Mouse (Mus musculus): ENCODE measurements around the gene Osbp2. TPM values are rescaled to one million over a fixed set of nuclear protein-coding genes. Genes with fewer than 3 reads are reported as not detected.

Gene Osbp2
- total RNA-seq, 2 experiments from 2014 or later, result 1.1 to 1.3 TPM

DNA sequence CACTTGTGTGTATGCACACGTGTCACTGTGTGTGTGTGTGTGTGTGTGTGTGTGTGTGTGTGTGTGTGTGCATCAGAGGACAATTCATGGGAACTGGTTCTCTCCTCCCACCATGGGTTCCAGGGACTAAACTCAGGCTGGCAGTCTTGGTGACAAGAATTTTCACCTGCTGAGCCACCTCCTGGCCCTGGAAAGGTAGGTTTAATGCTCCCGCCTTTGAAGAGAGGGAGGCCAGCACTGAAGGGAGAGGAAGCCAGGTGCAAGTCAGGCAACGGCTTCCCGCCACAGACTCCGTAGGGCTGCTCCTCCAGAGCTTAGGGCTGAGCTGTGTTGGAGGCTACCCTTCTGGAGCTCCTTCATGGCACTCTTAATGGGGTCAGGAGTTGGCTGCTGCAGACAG lies 104.3 kb downstream of the Osbp2 start:
- DNase-seq (ENCODE audit: low spot score), result no peak

- peak; percentile 23 for DNase-seq (ENCODE audit: low spot score)
Measured at GRCm38 (mm10) chr11:3755341-3755740, 108.4 kb downstream of the Osbp2 start.

DNA sequence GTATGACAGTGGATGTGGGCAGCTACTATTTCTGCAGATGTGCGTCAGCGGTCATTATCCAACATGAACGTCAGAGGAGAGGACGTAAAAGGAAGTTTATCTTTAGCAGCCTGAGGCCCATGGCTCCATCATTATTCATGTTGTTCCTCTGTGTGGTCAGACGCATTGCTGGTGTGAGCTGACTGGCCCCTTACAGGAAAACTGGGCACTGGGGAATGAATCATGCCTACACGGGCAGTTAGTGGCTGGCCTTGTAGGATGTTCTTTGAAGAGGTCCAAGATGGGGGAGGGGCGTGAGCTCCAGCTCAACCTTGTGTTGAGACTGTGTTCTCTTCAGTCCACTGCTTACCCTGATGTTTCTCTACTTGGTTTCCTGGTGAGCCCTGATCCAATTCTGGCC lies 109.0 kb downstream of the Osbp2 start:
- no peak for DNase-seq (ENCODE audit: low spot score)

DNA sequence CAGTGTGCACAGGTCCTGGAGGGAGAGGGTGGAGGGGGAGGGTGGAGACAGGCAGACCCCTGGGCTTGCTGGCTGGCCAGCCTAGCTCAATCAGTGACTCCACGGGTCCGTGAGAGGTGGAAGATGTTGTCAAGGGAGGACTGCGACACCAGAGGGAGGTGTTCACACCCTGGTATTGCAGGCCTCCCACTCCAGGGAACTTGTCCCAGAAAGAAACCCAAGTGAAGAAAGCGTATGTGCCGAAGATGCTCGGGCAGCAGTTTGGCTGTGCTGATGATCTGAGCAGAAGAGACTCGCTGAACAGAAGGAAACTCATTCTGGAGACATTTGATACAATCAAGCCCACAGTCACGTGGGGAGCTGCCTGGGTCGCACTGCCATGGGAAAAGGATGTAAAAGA lies 109.8 kb downstream of the Osbp2 start:
- DNase-seq (ENCODE audit: low spot score), result no peak

GRCm38 (mm10) chr11:3752766-3753165 lies 110.9 kb downstream of the Osbp2 start:
- no peak for DNase-seq (ENCODE audit: low spot score)

- DNase-seq (ENCODE audit: low spot score), result no peak
Measured at GRCm38 (mm10) chr11:3749831-3750230, 113.9 kb downstream of the Osbp2 start.

- no peak for DNase-seq (ENCODE audit: low spot score)
Measured at GRCm38 (mm10) chr11:3742449-3742848, 121.3 kb downstream of the Osbp2 start.

DNA sequence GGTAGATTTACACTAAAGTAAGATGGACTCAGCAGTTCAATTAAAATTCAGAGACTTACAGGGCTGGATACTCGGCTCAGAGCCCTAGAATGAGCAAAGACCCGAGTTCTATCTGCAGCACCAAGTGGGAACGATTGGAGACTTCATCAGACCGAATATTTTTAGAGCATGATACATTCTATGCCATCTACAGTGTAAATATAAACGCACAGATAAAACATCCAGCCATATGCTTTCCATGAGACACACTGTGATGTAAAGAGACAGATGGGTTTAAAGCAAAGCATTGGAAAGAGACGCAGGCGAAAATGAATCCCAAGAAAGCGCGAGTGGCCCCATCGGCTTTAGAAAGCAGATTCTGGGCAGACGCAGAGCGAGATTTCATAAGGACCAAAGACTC lies 122.5 kb downstream of the Osbp2 start:
- DNase-seq (ENCODE audit: low spot score), result no peak

DNA sequence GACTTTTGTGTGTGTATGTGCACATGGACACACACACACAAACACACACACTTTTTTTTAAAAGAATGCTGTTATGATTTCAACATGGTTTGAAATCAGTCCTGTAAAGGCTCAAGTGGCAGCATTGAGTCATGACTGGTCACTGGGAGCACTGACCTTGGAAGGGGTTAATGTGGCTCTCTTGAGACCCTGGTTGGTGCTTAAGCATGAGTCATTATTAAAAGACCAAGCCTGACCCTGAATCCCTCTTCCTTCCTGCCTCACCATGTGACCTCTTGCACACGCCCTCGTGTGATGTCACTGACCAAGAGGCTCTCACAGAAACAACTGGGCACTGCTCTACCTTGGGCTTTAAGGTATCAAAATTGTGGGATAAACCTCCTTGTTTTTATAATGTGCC lies 124.9 kb downstream of the Osbp2 start:
- no peak for DNase-seq (ENCODE audit: low spot score)

- no peak for DNase-seq (ENCODE audit: low spot score)
Measured at GRCm38 (mm10) chr11:3735715-3736114, 128.0 kb downstream of the Osbp2 start.

DNA sequence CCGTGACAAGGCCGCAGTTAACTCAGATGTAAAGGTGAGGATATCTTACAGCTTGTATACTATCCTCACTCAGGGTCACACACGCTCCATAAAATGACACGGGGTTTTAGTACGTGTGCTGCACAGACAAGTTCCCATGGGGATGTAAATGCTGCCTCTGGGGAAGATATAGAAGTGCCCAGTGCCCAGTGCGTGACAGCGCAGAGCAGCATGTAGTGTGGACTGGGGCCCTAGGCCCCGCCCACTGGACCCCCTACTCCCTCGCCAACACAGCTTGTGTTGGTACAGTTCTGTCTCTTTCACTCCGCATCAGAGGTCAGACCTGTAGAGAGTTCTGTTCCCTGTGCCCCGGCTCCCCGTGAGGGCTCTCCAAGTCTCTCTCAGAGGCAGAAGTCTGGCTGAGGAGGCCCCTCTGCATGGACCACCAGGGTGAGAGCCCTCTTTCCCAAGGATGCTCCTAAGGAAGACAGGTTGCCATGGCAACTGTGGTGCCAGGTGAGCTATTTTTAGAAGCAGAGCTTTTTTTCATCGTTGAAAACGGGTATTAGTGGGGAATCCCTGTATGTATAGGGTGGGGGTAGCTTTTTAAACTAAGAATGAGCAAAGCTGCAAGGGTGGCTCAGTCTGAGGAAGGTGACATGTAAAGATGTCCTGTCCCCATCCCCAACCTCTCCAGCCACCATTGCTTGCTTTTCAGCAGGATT lies 129.6 kb downstream of the Osbp2 start:
- no peak for DNase-seq (ENCODE audit: low spot score)

GRCm38 (mm10) chr11:3731469-3731868 lies 132.2 kb downstream of the Osbp2 start:
- no peak for DNase-seq (ENCODE audit: low spot score)

DNA sequence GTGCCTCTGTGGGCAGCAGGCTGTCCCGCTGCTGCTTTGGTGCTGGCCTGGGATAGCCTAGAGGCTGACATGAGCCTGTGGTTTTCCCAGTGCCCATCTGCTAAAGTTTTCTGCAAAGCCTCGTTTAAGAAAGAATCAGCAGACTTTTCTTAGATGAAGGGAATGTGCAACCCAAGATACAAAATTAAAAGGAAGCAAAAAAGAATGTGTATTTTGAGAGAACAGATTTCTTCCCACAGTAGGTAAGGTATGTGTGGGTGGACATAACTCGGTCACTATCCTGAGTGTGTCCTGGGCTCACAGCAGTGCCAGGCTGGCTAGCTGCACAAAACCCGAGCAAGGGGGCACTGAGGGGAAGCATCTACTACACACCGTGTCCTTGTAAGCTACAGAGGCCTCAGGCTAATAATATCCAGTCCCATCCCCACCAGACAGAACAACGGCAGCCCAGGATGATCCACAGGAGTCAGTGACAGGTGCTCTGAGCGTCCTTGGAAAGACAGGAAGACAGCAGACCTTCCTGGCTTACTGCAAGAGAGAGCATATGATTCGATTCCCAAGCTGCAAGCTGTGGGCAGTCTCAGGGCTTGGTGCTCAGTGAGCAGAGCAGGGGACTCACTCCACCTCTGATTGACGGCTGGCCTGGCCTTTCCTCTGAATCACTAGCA lies 136.1 kb downstream of the Osbp2 start:
- DNase-seq (ENCODE audit: low spot score), result no peak

GRCm38 (mm10) chr11:3725331-3726054 lies 138.2 kb downstream of the Osbp2 start:
- no peak for DNase-seq (ENCODE audit: low spot score)

GRCm38 (mm10) chr11:3724726-3725125 lies 139.0 kb downstream of the Osbp2 start:
- DNase-seq (ENCODE audit: low spot score), result no peak

GRCm38 (mm10) chr11:3723910-3724309 lies 139.8 kb downstream of the Osbp2 start:
- no peak for DNase-seq (ENCODE audit: low spot score)

DNA sequence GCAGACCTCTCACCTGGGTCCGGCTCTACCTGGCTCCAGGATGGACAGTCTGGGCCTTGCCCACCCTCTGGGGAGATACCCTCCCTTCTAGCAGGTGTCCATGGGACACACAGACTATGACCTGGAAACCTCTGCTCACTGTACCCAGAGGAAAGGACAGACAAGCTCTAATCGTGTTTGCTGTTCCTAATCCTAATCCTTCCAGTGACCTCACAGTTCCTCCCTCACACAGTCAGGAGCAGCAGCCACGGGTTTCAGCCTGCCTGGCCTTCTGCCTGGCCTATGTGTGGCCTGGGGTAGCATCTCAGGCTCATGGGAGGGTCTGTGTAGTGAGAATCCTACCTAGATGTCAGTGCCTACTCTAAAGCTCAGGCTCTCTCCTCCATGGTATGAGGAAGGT lies 140.8 kb downstream of the Osbp2 start:
- DNase-seq (ENCODE audit: low spot score), result no peak

DNA sequence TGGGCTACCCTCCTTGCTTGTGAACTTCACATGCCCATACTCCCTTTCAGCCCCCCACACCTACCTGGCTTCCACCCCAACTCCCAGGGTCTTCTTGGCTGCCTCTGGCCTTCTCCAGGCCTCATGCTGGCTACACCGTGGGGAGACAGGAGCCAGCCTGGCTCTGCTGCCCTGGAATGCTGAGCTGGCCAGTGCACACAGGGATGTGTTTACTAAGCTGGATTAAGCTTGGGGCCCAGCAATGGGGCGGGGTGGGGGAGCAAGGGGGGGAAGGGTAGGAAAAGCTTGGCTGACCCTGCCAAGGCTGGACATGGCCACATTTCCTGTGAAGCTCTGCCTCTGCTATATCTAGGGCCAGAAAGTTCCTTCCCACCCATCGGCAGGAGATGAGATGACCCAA lies 141.7 kb downstream of the Osbp2 start:
- DNase-seq (ENCODE audit: low spot score), result no peak

GRCm38 (mm10) chr11:3716662-3717061 lies 147.0 kb downstream of the Osbp2 start:
- no peak for DNase-seq (ENCODE audit: low spot score)

DNA sequence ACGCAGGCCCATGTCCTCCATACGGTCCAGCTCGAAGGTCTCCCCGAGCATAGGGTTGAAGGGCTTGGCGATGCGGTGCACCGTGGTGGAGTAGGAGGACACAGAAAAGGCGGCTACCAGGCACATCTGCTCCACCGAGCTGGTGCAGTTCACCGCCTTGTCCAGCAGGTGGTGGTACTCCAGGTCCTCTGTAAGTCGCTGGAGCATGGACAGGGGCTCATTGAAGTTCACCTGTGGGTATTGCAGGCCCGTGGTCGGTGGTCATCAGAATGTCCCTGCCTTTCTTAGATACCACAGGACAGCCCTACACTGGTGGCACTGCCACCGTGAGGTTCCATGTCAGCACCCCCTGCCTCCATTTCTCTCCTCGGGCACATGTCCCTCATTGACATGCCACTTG lies 149.2 kb downstream of the Osbp2 start:
- DNase-seq (ENCODE audit: low spot score), result peak; percentile 49

GRCm38 (mm10) chr11:3710203-3710602 lies 153.5 kb downstream of the Osbp2 start:
- no peak for DNase-seq (ENCODE audit: low spot score)

GRCm38 (mm10) chr11:3707057-3707456 lies 156.6 kb downstream of the Osbp2 start:
- DNase-seq (ENCODE audit: low spot score), result no peak

DNA sequence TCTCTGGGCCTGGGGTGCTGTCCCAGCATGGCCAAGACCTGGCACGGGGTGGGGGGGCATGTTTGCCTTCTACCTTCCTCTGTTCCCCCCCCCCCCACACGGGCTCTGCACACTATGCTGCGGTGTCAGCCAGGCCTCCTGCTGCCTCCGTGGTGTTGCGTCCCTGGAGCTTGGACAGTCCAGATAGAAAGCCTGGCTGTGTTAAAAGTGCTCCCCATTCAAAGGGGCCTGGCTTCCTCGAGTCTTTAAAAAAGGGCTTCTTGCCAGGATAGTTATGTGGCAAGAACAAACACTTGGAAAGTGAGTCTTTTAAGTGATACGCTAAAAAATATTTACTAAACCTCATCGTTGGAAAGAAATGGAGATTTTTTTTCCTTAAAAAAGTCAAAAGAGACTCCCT lies 159.3 kb downstream of the Osbp2 start:
- no peak for DNase-seq (ENCODE audit: low spot score)

Data from gastrocnemius, adult 18-20 months (tissue).